Mouse (Mus musculus): ENCODE results near the gene Tasp1. TPM values are rescaled to one million over a fixed set of nuclear protein-coding genes. Genes with fewer than 3 reads are reported as not detected.
"Not testable (repeated sequence)": the region's sequence is repeated elsewhere in the genome, so short reads cannot be mapped to it uniquely, and the experiment has no call there.

Gene Tasp1
- polyA plus RNA-seq, 1 experiment from 2014 or later: 13.3 TPM

DNA sequence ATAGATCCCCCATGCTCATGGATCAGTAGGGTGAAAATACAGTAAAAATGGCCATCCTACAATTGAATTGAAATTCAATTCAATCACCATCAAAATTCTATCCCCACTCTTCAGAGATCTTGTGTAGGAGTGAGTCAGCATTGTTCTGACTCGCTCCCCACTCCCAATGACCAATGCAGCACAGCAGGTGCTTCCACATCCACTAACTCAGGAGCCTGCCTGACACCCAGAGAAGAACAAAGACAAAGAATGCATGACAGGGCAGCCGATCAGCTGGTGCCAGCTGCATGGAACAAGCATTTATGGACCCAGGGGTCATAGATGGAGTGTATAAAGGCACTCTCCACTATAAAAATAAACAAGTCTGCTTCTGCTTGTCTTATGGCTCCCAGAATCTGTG is 129.0 kb downstream of the Tasp1 start:
- Histone ChIP-seq H3K4me1 (replicated peaks) (no peaks in the 10 kb centered on the region), H3K27me3 (no peaks in the 10 kb centered on the region), H3K27ac (replicated peaks) (no peak overlapping the region), H3K9me3 (replicated peaks) (no peaks in the 10 kb centered on the region), H3K36me3 (replicated peaks) (no peaks in the 10 kb centered on the region), H3K9ac (no peak overlapping the region), H3K4me2 (no peak overlapping the region), H3K4me3 (replicated peaks) (no peak overlapping the region)
- WGBS (ENCODE audit: insufficient replicate concordance): 63% methylated on average over 2 of the region's 2 CpGs
- no peak for ATAC-seq (ENCODE audit: insufficient read depth)

DNA sequence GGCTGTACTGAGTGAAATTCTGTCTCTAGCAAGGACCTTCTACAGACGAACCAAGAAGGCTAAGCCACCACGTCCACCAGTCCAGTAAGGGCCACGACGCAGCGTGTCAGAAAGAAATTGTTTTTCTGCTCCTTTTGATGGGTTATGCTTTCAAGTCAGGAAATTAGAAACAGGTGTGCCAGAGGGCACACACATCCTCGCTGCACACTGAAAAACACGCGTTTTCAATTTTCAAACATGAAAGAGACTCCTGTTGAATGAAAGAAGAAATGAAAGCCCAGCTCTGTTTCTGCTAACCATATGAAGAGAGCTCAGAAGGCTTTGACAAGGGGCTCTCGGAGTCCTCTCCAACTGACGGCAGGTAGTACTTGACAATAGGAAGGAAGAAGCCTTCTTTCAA is 132.0 kb downstream of the Tasp1 start:
- 77% methylated on average over 10 of the region's 10 CpGs for WGBS (ENCODE audit: insufficient replicate concordance)
- no peaks in the 10 kb centered on the region for H3K4me1 ChIP-seq (replicated peaks)
- H3K4me3 ChIP-seq (replicated peaks): no peak overlapping the region
- H3K36me3 ChIP-seq (replicated peaks): no peaks in the 10 kb centered on the region
- H3K9me3 ChIP-seq (replicated peaks): no peaks in the 10 kb centered on the region
- H3K27ac ChIP-seq (replicated peaks): no peak overlapping the region
- H3K27me3 ChIP-seq: no peaks in the 10 kb centered on the region
- no peak overlapping the region for H3K9ac ChIP-seq
- no peak overlapping the region for H3K4me2 ChIP-seq
- no peak for ATAC-seq (ENCODE audit: insufficient read depth)

- no peaks in the 10 kb centered on the region for H3K27me3 ChIP-seq
- 75% methylated on average over 4 of the region's 4 CpGs for WGBS (ENCODE audit: insufficient replicate concordance)
Measured at GRCm38 (mm10) chr2:139934033-139934572, 132.5 kb downstream of the Tasp1 start.

DNA sequence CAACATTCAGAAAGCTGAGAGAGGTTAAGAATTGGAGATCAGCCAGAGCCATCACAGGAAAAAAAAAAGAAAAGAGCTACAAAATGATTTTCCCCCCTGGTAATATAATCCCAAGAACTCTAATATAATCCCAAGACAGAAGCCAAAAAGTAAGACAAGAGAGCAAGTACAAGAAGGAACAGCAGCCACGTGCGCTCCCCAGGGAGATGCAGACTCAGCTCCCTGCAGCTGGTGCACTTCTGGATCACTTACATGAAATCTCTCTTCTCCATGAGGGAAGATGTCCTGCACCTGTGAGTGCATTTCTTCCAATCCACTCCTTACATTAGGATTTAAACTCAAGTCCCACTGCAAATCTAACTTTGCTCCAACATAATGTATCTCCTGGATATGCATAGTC is 134.4 kb downstream of the Tasp1 start:
- Histone ChIP-seq H3K36me3 (replicated peaks) (no peaks in the 10 kb centered on the region), H3K4me3 (replicated peaks) (no peak overlapping the region), H3K9ac (no peak overlapping the region), H3K9me3 (replicated peaks) (no peaks in the 10 kb centered on the region), H3K27me3 (no peaks in the 10 kb centered on the region), H3K4me2 (no peak overlapping the region), H3K27ac (replicated peaks) (no peak overlapping the region), H3K4me1 (replicated peaks) (no peaks in the 10 kb centered on the region)
- 79% methylated on average over 2 of the region's 2 CpGs for whole genome bisulfite sequencing (ENCODE audit: insufficient replicate concordance)
- no peak for ATAC-seq (ENCODE audit: insufficient read depth)

More at GRCm38 (mm10) chr2:139934033-139934572, 132.5 kb downstream of the Tasp1 start:
- ATAC-seq (ENCODE audit: insufficient read depth): no peak
- Histone ChIP-seq H3K36me3 (replicated peaks) (no peaks in the 10 kb centered on the region), H3K9ac (no peak overlapping the region), H3K4me2 (no peak overlapping the region), H3K4me3 (replicated peaks) (no peak overlapping the region), H3K27ac (replicated peaks) (no peak overlapping the region), H3K9me3 (replicated peaks) (no peaks in the 10 kb centered on the region), H3K4me1 (replicated peaks) (no peaks in the 10 kb centered on the region)

- Histone ChIP-seq H3K4me2 (no peak overlapping the region), H3K4me3 (replicated peaks) (no peak overlapping the region), H3K9ac (no peak overlapping the region), H3K27ac (replicated peaks) (no peak overlapping the region), H3K4me1 (replicated peaks) (no peaks in the 10 kb centered on the region), H3K27me3 (no peaks in the 10 kb centered on the region), H3K36me3 (replicated peaks) (no peaks in the 10 kb centered on the region), H3K9me3 (replicated peaks) (no peaks in the 10 kb centered on the region)
- 22% methylated on average over 1 of the region's 1 CpGs for WGBS (ENCODE audit: insufficient replicate concordance)
- ATAC-seq (ENCODE audit: insufficient read depth): no peak
Measured at GRCm38 (mm10) chr2:139924937-139925336, 141.7 kb downstream of the Tasp1 start.

DNA sequence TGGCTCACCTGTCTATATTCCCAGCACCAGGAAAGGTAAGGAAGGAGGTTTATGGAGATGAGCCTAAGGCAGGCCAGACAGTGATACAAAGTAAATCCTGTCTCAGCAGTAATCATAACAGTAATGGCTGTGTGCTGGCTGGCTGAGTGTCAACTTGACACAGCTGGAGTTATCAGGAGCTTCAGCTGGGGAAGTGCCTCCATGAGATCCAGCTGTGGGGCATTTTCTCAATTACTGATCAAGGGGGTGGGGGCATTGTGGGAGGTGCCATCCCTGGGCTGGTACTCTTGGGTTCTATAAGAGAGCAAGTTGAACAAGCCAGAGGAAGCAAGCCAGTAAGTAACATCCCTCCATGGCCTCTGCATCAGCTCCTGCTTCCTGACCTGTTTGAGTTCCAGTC is 145.2 kb downstream of the Tasp1 start:
- H3K27ac ChIP-seq (replicated peaks); H3K4me2 ChIP-seq; H3K4me3 ChIP-seq (replicated peaks); ATAC-seq (ENCODE audit: insufficient read depth); H3K27me3 ChIP-seq; H3K9me3 ChIP-seq (replicated peaks); H3K36me3 ChIP-seq (replicated peaks); H3K4me1 ChIP-seq (replicated peaks); H3K9ac ChIP-seq: not testable (repeated sequence)

DNA sequence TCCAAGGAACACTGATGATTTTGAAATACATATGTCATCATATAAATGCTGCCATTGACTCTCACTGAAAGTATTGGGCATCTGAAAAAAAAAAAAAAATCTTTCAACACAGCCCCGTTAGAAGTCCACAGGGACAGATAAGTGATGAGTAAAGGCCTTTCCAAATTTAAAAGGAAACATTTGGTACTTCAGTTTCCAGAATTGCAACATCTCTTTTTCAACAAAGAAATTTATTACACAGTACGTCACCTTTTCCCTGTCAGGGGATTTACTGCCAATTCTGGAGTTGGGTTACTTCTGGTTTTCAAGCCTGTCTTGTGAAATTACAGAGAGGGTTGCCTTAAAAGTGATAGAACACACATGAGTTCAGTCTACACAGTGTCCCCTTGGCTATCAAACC is 146.8 kb downstream of the Tasp1 start:
- no peak for ATAC-seq (ENCODE audit: insufficient read depth)
- 57% methylated on average over 2 of the region's 2 CpGs for WGBS (ENCODE audit: insufficient replicate concordance)
- Histone ChIP-seq H3K4me2 (no peak overlapping the region), H3K27ac (replicated peaks) (no peak overlapping the region), H3K36me3 (replicated peaks) (no peaks in the 10 kb centered on the region), H3K4me1 (replicated peaks) (no peaks in the 10 kb centered on the region), H3K9ac (no peak overlapping the region), H3K27me3 (no peaks in the 10 kb centered on the region), H3K9me3 (replicated peaks) (no peaks in the 10 kb centered on the region), H3K4me3 (replicated peaks) (no peak overlapping the region)

DNA sequence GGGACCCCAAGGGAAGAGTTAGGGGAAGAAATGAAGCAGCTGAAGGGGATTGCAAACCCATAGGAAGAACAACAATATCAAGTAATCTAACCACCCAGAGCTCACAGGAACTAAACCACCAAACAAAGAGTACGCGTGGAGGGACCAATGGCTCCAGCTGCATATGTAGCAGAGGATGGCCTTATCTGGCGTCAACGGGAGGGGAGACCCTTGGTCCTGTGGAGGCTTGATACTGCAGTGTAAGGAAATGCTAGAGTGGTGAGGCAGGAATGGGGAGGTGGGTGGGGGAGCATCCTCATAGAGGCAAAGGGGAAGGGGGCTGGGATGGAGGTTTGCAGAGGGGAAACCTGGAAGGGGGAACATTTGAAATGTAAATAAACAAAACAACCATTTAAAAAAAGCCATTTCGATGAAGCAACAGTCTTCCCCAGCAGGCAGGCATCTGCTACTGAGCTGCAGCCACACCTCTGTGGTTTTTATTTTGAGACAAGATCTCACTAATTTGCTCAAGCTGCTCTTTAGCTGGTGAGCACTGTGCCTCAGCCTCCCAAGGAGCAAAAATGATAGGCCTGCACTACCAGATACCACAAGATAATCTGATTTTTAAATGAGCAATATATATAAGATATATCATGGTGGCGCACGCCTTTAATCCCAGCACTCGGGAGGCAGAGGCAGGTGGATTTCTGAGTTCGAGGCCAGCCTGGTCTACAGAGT is 160.0 kb downstream of the Tasp1 start:
- Histone ChIP-seq H3K4me2 (no peak overlapping the region), H3K27ac (replicated peaks) (no peak overlapping the region), H3K9ac (no peak overlapping the region), H3K27me3 (no peaks in the 10 kb centered on the region), H3K36me3 (replicated peaks) (no peaks in the 10 kb centered on the region), H3K9me3 (replicated peaks) (no peaks in the 10 kb centered on the region), H3K4me1 (replicated peaks) (no peaks in the 10 kb centered on the region), H3K4me3 (replicated peaks) (no peak overlapping the region)
- WGBS (ENCODE audit: insufficient replicate concordance): 36% methylated on average over 9 of the region's 9 CpGs
- ATAC-seq (ENCODE audit: insufficient read depth): no peak

DNA sequence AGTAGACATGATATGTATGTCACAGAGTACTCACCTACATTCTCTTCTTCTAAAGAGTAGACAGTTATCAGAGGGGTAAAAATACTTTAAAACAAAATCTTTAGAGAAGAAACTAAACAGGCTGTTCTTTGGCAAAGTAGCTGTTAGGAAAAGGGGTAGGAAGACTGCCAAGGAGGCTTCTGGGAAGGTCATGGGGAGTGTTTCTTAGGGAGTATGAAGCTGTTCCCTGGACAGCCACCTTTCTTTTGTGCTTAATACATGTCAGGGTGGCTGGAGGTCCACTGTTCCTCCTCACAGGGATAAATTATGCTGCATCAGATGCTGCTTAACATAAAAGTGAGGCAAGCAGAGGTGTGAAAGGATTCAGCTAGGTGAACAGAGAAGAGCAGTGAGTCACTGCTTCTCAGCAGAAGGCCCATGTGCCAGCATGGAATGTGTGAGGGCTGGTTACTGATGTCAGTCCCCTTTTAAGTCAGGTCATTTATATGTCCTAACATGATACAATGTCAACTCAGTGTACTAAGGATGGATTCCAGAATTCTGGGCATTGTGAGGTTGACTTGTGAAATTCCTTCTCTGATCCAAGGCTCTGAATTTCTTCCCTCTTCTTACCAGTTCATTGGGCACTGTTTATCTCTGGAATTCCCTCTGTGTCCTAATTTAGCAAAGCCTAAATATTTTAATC is 175.1 kb downstream of the Tasp1 start:
- ATAC-seq (ENCODE audit: insufficient read depth): no peak
- Histone ChIP-seq H3K4me1 (replicated peaks) (no peaks in the 10 kb centered on the region), H3K9me3 (replicated peaks) (no peaks in the 10 kb centered on the region), H3K4me3 (replicated peaks) (no peak overlapping the region), H3K27ac (replicated peaks) (no peak overlapping the region), H3K9ac (no peak overlapping the region), H3K4me2 (no peak overlapping the region), H3K36me3 (replicated peaks) (no peaks in the 10 kb centered on the region), H3K27me3 (no peaks in the 10 kb centered on the region)

DNA sequence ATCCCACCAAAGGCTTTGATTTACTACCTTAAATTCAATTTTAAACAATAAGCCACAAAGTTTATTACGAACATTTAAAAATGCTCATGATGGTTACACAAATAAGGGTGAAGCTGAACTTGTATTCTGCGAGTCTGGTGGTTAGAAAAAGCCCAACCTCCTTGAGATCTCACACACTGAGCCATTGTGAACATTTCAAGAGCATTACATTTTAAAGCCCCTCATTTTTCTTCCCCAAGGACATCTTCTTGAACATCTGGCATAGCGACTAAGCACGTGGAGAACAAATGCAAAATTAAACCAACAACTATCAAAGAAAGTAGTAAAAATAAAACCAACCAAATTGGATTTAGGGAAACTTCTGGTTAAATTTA is 182.4 kb downstream of the Tasp1 start:
- no peaks in the 10 kb centered on the region for H3K27me3 ChIP-seq
- H3K4me3 ChIP-seq (replicated peaks): no peak overlapping the region
- no peak for ATAC-seq (ENCODE audit: insufficient read depth)
- 73% methylated on average over 4 of the region's 4 CpGs for WGBS (ENCODE audit: insufficient replicate concordance)
- H3K9me3 ChIP-seq (replicated peaks): no peaks in the 10 kb centered on the region
- no peak overlapping the region for H3K27ac ChIP-seq (replicated peaks)
- H3K9ac ChIP-seq: no peak overlapping the region
- H3K4me2 ChIP-seq: no peak overlapping the region
- H3K36me3 ChIP-seq (replicated peaks): peaks cover 4% of the 10 kb centered on the region; the same call in 1 of the 2 replicates
- no peaks in the 10 kb centered on the region for H3K4me1 ChIP-seq (replicated peaks)

DNA sequence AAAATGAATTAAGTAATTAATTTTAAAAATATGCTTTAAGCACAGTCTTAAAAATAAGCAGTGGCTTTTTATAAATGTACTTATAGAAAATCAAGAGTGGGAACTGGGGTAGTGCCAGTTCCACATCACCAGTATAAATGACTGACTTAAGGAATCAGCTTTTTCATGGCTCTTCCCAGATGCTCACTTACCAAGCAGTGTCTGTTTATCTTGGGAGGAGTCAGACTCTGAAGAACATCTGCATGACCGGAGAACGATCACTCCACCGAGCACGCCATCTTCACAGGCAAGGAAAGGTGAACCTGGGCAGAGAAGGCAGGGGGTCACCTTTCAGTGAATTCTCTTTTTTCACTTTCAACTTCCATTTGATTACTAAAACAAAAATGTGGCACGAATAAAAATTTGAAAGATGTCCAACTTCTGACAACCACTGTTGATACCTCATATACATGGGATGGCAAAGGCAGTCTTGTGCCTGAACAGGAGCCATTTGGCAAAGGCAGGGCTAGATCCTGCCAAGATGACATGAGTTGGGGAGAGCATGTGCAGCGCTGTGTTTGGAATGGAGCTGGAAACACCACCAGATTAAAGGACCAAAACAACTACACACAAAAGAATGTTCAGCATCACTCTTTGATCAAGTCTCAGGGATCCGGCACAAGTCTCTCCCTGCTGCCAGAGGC is 182.9 kb downstream of the Tasp1 start:
- Histone ChIP-seq H3K9me3 (replicated peaks) (no peaks in the 10 kb centered on the region), H3K4me3 (replicated peaks) (no peak overlapping the region), H3K4me2 (no peak overlapping the region), H3K27ac (replicated peaks) (no peak overlapping the region), H3K4me1 (replicated peaks) (no peaks in the 10 kb centered on the region), H3K9ac (no peak overlapping the region), H3K27me3 (no peaks in the 10 kb centered on the region), H3K36me3 (replicated peaks) (peaks cover 4% of the 10 kb centered on the region; the same call in 1 of the 2 replicates)
- no peak for ATAC-seq (ENCODE audit: insufficient read depth)
- WGBS (ENCODE audit: insufficient replicate concordance): 85% methylated on average over 7 of the region's 7 CpGs

Measured in liver, embryonic 15.5 days (tissue).